Mouse (Mus musculus): ENCODE results near the gene Fam186b.

Gene Fam186b

DNA sequence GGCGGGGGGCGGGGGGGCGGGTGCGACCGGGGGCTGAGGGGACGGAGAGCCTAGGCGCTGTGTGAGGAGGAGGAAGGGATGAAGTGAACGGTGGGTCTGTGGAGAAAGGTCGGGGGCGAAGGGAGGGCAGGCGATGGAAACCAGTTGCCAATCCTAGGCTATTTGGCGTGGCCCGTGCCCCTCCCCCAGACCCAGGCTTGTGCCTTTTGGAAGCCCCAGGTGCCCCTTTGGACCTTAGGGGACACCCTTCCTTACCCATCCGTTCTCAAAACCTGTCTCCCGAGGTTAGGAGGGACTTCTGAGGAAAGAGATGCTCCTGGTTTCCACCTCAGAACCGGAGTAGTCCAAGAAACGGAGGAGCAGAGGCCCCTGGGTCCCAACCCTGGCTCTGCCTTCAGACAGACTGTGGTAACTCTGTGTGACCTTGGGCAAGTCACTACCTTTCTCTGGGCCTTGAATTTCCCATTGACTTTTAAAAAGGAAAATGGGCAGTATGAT is at the start of gene Fam186b:
Fam186b (minus strand) TSS at position 405 of the 498 bp plus-strand sequence.
- peak in 1 of 2 experiments; percentile 16 for DNase-seq (ENCODE audit: low spot score in 2 of 2)

DNA sequence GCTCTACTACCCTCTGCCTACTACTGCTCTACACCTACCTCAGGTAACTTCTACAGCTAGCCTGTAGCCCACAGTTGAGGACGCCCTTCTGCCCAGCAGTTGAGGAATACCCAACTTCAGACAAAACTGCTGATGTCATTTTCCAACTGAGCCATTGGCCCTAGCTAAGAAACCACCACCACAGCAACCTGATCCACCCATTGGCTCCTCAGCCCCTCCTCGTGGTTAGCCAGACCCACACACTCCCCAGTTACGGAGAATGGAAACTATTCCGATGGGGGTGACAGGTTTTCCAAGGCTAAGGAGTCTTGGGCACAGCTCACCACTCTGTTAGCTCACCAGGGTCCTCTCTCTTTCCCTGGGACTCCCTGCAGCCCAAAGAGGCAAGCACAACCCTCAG is 49.3 kb upstream of the Fam186b start:
- no peak for DNase-seq (ENCODE audit: low spot score in 2 of 2)

DNA sequence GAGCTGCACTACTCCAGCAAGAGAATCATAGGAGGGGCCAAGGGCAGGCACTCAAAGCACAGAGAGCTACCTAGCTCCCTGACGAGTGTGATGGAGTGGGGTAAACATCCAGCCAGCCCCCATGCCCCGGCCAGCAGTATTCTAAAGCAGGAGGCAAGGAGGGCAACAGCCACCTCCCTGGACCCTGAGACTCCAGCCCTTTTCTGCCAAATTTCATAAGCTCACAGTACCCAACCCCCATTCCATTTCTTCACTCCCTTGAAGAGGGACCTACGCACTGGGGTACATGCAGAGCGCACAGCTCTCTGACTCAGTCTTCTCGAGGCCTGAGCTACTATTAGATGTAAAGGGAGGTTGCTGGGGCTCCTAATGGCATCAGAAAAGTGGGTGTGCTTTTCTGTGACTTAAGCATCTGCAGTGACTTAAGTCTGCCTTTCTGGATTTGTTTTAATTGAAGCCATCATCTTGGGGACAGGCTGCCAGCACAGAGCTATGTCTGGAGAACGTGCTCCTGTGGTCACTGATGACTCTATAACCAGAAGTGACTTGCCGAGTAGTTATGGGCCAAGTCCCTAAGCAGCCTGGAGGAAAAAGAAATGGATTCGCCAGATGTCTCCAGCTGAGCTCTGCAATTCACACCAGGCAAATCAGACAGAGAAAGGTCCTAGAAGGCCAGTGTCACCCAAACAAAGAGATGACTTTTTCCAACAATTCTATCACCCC is 48.6 kb upstream of the Fam186b start:
- no peak for DNase-seq (ENCODE audit: low spot score in 2 of 2)

DNA sequence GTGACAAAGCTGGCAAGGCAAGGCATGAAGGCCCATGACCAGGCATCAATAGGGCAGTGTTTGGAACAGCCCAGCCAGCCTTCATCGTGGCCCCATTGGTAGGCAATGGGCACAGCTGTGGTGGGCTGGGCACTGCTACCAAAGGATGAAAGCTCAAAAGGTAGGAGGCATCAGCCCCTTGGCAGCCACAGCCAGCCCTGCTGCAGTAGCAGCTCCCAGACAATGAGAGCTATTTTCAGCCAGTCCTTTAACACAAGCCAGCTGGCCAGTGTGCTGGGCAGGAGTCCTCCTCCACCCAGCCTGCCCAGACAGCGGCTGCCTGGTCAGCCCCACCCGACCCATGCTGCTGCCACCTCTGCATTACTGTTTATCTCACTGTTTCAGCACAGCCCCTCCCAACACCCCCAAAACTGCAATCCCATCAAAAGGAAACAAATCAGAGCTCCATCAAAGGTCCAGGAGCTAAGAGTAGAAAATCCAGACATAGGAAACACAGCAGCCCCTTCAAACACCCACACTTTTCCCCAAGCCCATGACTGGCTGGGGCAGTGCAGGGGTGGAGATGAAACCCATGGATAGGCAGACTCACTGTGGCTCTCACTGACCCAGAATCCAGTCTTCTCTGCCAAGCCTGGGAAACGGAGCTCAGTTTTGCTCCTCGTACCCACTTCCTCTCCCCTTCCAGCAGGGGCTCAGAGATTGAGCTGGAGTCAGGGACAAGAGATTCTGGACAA is 47.9 kb upstream of the Fam186b start:
- DNase-seq (ENCODE audit: low spot score in 2 of 2): no peak

DNA sequence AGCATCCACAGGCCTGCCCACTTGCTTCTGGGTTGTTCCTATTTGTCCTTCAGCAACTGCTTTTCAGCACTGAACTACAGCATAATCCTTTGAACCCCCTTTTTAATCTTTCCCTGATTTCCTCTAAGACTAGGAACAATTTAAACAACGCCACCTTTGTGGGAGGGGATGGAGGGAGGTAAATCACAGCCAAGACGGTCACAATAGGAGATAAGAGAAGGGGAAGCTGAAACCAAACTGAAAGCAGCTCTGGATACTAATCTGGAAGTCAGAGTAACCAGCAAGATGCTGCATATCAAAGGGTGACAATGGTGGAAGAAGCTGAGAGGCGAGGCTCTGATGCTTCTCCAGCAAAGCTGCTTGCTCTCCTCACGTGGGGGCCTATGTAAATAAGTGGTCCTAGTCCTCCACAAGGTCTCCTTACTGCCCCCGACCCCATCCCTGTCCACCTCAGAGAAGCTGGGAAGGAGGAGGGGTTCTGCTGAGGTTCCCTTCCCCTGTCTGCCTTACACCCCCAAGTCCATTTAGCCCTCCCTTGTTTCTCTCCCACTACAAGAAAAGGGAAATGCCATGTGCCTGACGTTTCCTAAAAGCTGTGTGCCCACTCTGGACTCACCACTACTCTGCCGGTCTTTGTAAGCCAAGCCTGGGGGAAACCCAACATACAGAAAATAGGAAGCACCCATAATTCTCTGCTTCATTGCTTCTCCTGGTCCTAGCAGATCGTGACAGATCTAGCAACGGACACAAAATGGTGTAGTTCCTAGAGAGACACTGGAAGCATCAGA is 46.7 kb upstream of the Fam186b start:
- no peak for DNase-seq (ENCODE audit: low spot score in 2 of 2)

DNA sequence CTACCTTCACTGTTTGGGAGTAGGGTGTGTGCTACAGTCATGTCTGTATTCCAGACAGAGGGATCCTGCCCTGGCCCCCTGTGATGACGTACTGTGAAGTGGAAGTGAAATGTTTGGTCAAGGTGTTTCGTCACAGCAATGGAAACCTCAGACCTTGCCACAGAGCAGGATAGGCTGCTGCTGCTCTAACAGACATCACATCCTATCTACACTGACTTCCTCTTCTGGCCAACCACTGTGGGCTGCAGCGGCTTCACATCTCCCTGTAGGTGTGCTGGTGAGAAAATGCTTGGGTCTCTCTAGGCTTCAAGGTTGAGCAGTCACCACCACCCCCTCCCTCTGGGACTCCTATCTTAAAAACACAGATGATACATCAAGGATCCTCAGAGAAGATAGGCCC is 45.4 kb upstream of the Fam186b start:
- DNase-seq (ENCODE audit: low spot score in 2 of 2): no peak

DNA sequence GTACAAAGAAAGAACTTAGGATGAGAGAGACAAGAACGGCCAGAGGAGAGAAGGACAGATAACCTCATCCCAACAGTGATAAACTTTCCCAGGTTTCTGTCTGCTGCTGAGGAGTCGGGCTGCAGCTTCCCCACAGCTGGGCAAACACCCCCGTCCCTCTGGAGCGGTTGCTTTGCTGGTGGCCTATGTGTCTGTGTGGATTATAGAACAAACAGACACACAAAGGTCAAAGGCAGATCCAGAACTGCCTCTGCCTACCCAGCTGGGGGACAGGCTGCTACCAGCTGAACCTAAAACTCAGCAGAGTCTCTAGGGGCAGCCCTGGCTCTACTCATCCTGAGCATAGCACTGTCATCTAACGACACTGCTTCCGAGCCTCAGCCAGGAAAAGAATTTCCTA is 44.0 kb upstream of the Fam186b start:
- DNase-seq (ENCODE audit: low spot score in 2 of 2): no peak

DNA sequence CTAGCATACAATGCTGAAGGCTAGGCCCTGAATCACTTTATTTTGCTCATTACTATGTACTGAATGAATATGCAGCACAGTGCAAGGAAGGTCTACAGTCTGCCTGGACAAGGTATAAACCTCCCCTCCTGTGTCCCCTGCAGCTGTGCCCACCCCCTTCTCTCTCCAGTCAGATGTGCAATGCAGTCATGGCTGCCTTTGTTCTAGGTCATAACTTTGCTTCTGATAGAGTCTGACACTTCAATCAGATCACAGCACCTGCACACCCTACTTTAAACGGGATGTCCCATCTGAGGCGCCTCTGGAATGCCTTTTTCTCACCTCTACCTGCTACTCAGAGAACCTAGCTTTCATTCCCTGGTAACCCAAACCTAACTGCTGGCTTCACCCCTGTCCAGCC is 43.2 kb upstream of the Fam186b start:
- no peak for DNase-seq (ENCODE audit: low spot score in 2 of 2)

DNA sequence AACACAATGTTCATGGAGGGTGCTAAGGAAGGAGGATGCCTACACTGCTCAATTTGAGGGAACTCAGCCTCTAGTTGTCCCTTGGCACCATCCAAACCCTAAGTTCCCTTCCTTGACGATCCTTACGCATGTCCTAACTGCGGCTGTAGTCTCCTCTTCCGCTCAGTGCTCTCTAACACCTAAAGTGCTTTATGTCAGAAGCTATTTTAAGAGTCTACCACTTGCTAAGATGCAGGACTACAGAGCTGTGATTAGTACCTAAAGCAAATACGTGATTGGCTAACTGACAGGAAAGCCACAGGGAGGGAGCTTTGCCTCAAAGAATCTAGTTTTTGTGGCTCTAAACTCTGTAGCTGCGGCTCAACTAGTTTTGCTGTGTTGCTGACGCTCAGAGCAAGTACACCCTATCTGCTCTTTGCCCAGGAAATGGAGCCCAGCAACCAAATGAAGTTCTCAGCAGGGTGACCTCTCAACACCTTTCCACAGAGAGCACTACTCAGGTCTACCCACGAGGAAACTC is 40.2 kb upstream of the Fam186b start:
- no peak for DNase-seq (ENCODE audit: low spot score in 2 of 2)

DNA sequence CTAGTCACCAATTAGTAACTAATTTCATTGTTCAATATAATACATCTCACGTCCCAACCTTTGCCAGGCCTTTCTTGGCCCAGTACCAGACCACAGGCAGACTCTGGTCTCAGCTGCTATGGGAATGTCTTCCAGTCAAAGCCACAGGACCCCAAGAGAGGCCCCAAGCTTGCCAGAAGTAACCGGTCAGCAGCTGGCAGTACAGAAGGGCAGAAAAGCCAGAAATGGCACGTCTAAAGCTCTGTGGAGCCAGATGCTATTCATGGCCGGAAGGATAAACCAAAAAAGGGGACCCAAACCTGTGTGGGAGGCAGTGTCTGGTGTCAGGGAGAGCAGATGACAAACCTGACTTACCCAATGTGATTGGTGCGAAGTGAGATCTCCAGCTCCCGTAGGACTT is 38.8 kb upstream of the Fam186b start:
- DNase-seq (ENCODE audit: low spot score in 2 of 2): no peak

DNA sequence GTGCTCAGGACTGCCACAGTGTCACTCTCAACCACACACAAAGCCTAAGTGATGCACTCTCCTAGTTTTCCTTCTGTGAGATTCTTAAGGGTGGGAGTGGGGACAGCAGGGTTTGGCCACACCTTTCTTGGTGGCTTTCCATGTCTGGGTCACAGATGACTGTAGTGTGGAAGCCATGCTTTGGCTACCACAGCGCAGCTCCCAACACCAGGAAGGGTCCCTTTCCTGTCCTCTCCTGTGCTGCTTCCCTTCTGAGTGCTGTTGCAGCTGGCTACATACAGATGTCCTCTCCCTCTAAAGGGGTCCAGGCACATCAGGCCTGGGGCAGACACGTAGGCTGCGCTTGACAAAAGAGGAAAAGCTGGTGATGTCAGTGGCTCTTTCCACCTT is 38.0 kb upstream of the Fam186b start:
- DNase-seq (ENCODE audit: low spot score in 2 of 2): no peak

DNA sequence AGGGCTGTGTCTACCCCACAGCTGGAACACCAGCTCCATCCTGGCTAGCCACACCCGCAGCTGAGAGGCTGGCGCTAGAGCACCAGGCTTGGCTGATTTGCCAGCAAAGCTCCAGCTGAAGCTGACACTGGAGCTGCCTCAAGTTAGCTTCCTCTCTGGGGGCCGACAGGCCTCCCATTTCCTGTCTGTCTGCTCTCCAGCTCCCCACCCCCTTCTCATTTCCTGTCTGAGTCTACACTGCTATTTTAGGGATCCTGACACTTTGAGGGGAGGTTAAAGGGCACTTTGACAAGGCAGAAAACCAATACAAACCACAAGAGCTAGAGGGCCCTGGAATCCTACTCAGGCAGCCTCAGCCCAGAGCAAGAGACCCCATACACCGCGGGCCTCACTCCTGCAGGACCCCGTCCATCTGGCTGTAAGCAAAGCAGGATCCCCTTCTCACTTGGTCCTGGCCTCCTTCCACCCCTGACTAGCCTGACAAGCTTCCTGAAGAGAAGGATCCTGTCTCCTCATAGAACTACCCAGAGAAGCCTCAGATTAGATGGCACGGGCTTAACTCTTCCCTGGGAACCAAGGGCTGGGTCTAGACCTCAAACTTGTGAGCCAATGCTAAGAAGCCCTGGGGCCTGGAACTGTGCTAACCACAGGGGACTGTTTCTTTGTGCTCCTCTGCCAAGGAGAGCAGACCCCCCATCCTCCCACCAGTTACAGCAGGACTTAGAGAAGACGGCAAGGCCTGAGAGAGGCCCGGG is 37.4 kb upstream of the Fam186b start:
- DNase-seq (ENCODE audit: low spot score in 2 of 2): peak; percentile 23 to 58

DNA sequence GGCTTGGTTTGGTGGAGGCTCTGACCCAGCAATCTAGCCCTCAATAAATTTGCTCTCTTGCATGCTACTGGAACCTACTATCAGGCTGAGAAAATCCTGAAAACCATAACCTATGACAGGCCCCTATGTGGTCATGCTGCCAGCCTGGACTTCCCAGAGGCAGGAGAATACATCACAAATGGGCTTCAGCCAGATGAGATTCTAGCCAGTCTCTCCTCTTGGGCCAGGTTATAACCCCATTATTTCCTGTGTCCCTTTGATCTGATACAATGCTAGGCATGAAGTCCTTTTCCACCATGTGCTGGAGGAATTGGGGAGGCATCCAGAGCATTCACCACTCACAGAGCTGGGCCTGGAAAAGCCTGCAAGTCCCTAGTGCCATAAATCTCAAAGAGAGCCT is 36.4 kb upstream of the Fam186b start:
- no peak for DNase-seq (ENCODE audit: low spot score in 2 of 2)

DNA sequence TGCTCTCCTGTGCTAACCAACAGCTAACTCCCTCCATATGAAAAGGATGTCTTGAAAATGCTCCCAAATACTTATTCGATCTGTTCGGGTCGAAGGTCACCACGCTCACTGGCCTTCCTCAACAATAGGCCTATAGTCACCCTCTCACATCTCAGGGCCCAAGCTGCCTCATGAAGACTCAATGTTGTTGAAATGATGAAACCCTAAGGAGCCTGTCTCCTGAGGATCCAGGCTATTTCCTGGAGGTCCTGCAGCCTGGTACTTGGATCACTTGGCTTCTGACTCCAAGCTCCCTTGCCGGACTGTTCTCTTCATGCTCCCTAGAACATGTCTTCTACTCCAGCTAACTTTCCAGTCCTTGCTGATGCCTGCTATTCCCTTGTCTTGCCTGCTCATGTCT is 35.7 kb upstream of the Fam186b start:
- DNase-seq (ENCODE audit: low spot score in 2 of 2): no peak

DNA sequence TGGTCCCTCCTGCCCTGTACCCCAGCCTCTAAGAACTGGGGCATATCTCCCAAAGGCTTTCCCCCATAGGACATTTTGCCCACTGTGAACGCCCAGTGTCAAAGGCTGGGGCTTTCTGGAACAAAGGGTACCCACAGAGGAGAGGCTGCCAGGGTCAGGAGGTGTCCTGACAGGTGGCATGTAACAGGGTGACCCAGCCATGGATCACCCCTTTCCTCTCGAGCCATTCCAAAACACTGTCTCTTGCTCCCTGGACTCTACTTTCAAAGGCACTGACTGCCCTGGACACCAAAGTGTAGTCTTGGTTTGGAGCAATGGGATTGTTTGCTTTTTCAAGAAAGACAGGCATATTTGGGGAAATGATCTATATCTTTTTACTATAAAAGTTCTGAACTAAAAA is 34.6 kb upstream of the Fam186b start:
- no peak for DNase-seq (ENCODE audit: low spot score in 2 of 2)

DNA sequence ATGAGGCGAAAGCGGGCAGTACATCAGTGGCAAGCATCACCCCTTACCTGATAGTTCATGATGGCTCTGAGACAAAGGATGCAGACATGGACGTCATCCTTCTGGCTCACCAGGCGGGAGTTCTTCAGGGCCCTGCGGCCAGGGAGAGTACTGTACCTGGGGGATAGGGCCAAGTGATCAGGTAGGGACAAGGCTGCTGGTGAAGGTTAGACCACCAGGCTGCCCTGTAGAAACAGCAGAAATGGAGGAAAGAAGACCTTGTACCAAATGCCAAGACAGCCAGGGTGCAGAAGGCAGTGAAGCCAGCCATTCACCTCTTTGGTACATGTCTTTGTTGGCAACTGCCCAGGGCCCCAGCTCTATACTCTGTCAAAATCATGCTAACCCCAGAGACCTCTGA is 32.3 kb upstream of the Fam186b start:
- DNase-seq (ENCODE audit: low spot score in 2 of 2): no peak

DNA sequence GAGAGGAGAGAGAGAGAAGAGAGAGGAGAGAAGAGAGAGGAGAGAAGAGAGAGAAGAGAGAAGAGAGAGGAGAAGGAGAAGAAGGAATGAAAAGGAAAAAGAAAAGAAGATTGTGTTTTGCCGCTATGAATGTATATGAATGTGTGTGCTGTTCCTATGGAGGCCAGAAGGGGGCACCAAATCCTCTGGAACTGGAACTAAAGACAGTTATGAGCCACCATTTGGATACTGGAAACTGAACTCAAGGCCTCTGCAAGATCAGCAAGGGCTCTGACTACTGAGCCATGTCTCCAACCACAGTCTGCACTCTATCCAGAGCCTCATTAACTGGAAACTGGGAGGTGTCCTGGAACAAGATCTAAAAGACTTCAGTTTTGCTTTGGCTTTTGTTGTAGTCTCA is 31.3 kb upstream of the Fam186b start:
- DNase-seq (ENCODE audit: low spot score in 2 of 2): no peak

DNA sequence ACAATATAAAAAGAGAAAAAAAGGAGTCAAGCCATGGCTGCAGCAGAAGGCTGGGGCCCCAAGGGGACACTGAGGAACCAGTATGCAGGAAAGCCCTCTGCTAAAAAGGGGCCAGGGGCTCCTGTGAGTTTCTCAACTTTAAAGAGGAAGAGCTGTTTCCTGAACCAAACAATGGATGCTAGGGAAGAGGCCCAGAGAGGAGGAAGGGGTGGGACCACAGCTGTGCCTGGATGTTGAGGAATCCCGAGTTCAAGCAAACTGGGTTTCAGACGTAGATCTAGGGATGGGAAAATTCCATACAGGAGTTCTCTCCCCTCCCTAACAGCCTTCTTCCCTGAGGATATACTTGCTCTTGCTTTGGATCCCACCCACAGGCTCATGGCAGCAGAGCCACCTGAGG is 30.7 kb upstream of the Fam186b start:
- no peak for DNase-seq (ENCODE audit: low spot score in 2 of 2)

DNA sequence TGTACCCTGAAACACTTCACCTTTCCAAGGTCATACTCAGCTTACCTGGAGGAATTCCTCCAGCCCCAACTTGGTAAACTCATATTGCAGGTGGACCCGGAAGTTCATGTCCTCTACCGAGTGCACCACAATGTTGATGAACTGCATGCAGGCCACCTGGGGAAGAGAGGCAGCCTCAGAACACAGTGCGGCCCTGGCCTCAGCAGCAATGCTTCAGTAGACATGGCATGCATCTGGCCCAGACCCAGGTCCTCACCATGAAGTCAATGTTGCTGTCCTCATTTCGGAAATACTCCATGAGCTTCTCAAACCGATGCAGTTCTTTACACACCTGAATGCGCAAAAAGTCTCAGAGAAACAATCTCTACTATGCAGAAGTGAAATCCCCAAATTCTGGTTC is 29.9 kb upstream of the Fam186b start:
- DNase-seq (ENCODE audit: low spot score in 2 of 2): no peak

DNA sequence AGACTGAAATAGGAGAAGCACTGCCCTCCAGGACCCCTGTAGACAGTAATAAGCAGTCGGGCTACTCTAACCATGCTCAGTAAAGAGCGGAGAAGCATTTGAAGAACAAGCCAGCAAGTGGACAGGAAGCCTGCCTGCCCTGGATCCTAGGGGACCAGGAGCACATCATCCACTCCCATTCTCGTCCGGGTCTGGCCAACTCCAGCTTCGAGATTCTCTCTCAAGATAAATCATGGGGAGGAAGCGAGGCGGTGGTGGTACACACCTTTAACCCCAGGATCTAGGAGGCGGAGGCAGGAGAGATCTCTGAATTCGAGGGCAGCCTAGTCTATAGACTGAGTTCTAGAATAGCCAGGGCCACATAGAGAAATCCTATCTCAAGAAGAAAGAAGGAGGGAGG is 28.5 kb upstream of the Fam186b start:
- no peak for DNase-seq (ENCODE audit: low spot score in 2 of 2)

DNA sequence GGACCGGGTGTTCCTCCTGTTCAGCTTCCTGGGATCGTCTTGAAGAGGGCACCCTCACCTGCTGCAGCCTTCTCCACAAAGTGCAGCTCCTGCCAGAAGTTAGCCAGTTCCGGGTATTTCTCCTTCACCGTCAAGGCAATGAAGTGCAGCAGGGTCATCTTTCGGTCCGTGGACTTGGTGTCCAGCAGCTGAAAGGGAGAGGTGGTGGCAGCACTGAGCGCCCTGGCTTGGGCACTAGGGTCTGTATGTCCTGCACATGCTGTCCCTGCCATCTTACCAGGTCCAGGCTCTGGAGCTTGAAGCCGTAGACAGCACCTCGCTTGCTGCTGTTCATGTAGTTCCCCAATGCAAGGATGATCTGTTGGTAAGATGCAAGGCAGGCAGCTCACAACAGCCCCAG is 25.3 kb upstream of the Fam186b start:
- no peak for DNase-seq (ENCODE audit: low spot score in 2 of 2)

Measured in urinary bladder, postnatal 36 days (tissue).